Mouse (Mus musculus): ENCODE results near the gene Prdx6b.

The Prdx6b gene

DNA sequence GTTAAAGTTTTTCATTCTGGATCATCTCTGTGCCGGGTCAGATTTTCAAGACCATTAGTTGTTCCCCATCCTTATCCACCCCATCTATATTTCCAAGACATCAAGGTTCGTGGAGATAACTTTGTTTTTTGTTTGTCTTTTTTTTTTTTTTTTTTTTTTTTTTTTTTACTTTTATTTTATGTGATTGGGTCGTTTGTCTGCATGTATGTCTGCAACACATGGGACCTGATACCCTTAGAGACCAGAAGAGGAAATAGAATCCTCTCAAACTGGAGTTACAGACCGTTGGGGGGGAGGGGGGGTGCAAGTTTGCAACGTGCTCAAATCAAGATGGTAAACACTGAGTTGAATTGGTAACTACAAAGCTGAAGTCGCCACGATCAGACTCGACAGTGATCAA lies at the start of gene Prdx6b:
Gene Prdx6b, plus strand, starts transcription at position 301 of the 400 bp plus-strand sequence.
- CTCF ChIA-PET: no interaction called here

DNA sequence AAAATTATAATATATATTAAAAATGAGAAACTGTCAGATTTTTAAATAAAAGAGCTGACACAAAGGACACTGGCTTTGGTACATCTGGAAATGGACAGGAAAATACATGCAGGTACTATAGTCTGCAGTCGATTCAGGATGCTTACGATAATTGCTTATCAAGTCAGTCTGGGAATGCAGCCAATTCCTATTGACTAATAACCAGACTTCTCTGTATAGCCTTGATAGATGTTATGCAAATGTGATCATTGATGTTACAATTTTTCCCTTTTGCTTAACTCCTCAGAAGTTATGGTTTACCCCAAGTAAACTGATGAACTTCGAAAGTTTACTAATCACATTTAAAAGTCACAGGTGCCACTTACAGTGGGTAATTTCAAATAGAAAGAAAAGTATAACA lies 44.8 kb upstream of the Prdx6b start:
- POLR2A ChIA-PET: interaction anchor here in 1 of 4 experiments (0.7 kb wide), 1 partner anchor 29 kb away, joined by 3 read pairs; no protein-coding TSS in a partner anchor
- CTCF ChIA-PET: interaction anchor here in 1 of 4 experiments (0.6 kb wide), 1 partner anchor 277 kb away, joined by 3 read pairs; no protein-coding TSS in a partner anchor

More for the DNA sequence above, at the start of gene Prdx6b:
- POLR2A ChIA-PET: interaction anchor here in 1 of 4 experiments (0.6 kb wide), 1 partner anchor 11 kb away, joined by 5 read pairs; no protein-coding TSS in a partner anchor

DNA sequence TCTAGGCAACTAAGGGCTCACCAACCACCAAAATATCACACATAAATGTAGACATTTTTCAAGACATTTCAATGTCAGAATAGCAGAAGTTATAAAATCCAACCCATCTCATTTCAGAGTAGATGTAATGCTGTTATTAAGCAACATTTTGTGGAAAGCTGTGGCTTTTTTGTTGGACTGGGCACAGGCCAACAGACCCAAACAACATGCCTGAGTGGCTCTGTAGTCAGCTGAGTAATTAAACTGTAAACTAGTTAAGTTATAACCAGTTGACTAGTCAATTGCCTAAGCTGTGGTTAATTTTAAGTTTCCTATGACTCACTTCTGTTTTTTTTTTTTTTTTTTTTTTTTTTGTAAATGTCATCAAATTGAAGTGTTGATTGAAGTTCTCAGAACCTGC lies 44.4 kb upstream of the Prdx6b start:
- CTCF ChIA-PET: no interaction called here
- POLR2A ChIA-PET: interaction anchor here in 1 of 4 experiments (0.7 kb wide), 1 partner anchor 29 kb away, joined by 3 read pairs; no protein-coding TSS in a partner anchor

DNA sequence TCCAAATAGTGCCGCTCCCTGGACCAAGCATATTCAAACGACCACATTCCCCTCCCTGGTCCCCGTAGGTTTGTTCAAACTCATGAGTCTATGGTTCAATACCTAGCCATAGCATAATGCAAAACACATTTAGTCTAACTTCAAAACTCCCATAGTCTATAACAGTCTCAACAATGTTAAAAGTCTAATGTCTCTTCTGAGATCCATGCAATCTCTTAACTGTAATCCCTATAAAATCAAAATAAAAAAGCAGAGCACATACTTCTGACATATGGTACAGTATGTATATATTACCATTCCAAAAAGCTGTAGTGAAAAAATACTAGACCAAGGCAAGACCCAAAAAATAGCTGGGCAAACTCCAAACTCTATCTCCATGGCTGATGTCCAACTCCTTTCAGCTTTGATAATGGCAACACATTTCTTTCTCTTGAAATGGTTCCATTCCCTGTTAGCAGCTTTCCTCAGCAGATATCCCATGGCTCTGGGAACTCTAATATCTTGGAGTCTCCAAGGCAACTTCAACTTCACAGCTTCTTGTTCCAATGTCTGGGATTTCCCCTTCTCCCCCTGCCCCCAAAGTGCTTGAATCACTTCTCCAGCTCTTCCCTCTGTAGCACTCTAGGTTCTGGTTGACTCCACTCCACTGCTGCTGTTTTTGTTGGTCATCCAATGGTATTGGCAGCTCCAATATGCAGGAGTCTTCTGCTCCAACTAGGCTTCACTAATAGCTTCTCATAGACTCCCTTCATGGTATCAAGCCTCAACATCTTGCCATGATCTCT lies 32.2 kb upstream of the Prdx6b start:
- ChIA-PET POLR2A (no interaction called here), CTCF (no interaction called here)

DNA sequence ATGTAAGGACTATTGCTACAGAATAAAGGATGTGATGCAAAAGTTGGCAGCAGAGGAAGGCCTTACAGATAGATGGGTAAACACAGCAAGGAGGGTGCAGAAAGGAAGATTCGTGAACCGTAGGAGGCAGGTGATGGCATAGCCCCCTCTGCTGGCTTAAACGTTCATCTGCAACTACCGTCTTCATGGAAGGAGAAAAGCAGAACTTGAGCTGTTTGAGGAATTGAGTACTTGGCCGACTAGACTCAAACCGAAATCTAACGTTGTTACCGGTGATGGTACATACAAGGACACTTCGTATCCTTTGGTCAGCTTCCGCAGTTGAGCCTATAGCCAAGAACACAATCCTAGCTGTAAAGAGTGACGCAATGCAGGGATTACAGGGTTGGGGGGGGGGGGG lies 25.4 kb upstream of the Prdx6b start:
- CTCF ChIA-PET: interaction anchor here (0.6 to 2.1 kb wide), 34 partner anchors 8 to 1789 kb away, joined by 3 to 18 read pairs (median 4); no protein-coding TSS in a partner anchor

DNA sequence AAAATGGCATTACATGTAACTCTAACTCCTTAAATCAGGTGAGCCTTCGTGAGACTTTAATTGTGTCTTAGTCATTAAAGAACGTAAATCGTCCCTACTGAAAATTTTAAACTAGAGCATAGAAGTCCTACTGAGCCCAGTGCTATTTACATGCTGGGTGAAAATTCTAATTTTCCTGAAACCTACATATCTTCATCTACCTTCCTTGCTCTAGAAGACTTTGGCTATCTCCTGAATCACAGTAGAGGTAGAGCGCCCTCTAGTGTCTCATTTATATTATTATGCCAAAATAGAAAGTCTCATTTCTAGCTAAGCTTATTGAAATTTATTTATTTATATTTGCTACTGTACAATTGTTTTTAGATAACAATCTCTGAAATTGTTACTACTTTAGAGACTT lies 24.2 kb upstream of the Prdx6b start:
- CTCF ChIA-PET: interaction anchor here (0.6 to 2.1 kb wide), 14 partner anchors 9 to 1551 kb away, joined by 3 to 12 read pairs (median 3); no protein-coding TSS in a partner anchor
- POLR2A ChIA-PET: interaction anchor here in 1 of 4 experiments (0.7 kb wide), 1 partner anchor 386 kb away, joined by 3 read pairs; no protein-coding TSS in a partner anchor

More for the DNA sequence above, 25.4 kb upstream of the Prdx6b start:
- POLR2A ChIA-PET: interaction anchor here in 1 of 4 experiments (0.6 kb wide), 1 partner anchor 402 kb away, joined by 4 read pairs; no protein-coding TSS in a partner anchor

DNA sequence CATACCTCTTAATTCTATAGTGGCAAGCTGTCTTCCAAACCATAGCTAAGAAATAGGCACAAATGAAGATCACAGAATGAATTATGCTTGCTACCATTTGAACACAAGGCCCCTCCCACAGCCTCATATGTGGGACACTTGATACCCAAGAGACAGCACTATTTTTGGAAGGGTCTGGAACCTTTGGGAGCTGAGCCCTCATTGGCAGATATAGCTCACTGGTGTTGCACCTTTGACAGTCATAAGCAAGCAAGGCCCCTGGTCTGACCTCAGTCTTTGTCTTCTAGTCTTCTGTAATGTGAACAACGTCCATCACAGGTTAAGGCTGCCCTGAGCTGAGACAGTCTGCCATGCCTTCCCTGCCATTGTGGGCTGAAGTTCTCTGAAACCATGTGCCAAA lies 20.8 kb upstream of the Prdx6b start:
- POLR2A ChIA-PET: no interaction called here
- CTCF ChIA-PET: no interaction called here

DNA sequence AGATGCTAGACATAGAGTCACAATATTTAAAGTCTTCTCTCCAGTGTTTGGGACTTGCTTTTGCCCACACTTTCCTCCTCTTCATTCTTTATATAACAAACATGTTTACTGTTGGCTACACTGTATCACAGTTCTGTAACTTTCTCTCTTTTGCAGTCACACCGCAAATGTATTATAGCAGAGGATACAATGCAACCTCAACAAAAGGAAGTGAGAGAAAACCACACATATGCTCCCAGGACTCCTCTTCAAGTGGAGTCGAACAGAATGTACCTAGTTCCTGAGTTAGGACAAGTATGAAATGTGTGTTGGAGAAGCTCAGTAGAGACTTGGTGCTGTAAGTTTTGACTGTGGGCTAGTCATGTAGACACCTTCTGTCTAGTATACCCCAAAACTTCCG lies 19.2 kb upstream of the Prdx6b start:
- POLR2A ChIA-PET: no interaction called here

DNA sequence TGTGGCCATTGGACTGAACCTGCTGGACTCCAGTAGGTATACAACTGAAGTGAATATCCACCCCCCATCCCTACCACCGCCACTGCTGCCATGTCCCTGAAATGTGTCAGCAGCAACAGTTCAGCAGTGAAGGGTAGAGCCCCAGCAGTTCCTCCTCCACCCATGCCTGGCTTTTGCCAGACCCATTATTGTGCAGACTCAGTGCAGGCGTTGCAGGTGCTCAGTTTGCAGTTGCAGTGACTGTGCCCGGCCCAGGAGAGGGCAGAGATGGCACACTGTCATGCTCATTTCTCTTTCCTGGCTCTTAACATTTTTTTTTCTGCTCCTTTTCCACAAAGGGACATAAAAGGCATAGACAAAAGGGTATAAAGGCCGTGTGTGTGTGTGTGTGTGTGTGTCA lies 18.5 kb upstream of the Prdx6b start:
- CTCF ChIA-PET: interaction anchor here in 1 of 4 experiments (0.6 kb wide), 2 partner anchors 409 to 688 kb away, joined by 5 to 8 read pairs; no protein-coding TSS in a partner anchor
- POLR2A ChIA-PET: no interaction called here

More for the DNA sequence above, 19.2 kb upstream of the Prdx6b start:
- CTCF ChIA-PET: interaction anchor here in 1 of 4 experiments (0.6 kb wide), 1 partner anchor 408 kb away, joined by 5 read pairs; no protein-coding TSS in a partner anchor

DNA sequence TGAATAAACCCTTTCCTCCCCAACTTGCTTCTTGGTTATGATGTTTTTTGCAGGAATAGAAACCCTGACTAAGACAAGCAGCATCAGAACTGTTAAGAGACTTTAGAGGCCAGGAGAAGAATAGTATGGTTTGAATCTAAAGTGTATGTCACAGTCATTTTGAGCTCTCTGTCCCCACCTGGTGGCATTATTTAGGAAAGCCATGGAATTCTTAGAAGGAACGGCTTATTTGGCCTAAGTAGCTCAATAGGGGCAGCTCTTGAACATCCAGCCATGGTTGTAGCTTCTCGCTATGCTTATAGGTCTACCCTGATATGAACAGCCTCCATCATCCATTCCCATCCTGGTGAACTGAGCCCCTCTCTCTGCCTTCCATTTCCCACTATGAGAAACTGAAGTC lies 17.1 kb upstream of the Prdx6b start:
- ChIA-PET CTCF (interaction anchor here (0.6 to 2.1 kb wide), 16 partner anchors 8 to 763 kb away, joined by 3 to 14 read pairs (median 4); no protein-coding TSS in a partner anchor), POLR2A (interaction anchor here in 2 of 4 experiments (0.5 to 0.6 kb wide), 3 partner anchors 131 to 885 kb away, joined by 3 to 4 read pairs (median 3); no protein-coding TSS in a partner anchor)

DNA sequence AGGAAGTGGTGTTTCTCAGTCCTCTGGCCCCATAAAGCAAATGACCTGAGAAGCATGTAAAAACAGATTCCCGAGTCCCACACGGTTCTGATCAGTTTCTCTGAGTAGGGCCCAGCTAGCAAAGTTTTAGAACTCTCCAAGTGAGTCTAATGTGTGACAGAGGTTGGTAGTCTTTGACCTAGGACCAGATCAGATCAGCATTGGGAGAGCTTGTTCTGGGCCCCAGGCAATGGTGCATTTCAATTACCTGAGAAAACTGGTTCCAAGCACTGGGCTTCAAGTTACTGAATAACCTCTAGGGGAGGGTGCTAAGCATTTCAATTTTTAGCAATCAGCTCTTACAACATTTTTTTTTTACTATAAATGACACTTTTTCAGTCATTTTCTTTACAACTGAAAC lies 10.1 kb upstream of the Prdx6b start:
- ChIA-PET CTCF (no interaction called here), POLR2A (no interaction called here)

DNA sequence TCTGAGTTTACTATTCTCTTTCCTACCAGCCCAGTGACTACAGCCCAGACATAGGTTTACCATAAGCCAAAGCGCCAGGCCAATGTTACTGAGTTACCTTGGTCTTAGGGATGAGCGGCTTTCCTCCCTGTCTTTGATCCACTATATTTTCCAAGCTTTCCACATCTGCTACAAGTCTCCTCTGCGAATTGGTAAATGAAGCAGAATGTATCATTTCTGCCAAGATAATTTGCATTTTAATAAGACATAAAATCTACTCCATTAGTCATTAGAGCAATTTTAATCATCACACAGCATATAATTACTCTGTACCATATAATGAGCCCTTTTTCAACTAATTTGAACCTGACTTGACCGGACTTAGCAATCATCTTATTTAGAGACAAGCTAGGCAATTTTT lies 5.9 kb upstream of the Prdx6b start:
- POLR2A ChIA-PET: no interaction called here
- CTCF ChIA-PET: interaction anchor here in 1 of 4 experiments (0.6 kb wide), 1 partner anchor 11 kb away, joined by 3 read pairs; no protein-coding TSS in a partner anchor

DNA sequence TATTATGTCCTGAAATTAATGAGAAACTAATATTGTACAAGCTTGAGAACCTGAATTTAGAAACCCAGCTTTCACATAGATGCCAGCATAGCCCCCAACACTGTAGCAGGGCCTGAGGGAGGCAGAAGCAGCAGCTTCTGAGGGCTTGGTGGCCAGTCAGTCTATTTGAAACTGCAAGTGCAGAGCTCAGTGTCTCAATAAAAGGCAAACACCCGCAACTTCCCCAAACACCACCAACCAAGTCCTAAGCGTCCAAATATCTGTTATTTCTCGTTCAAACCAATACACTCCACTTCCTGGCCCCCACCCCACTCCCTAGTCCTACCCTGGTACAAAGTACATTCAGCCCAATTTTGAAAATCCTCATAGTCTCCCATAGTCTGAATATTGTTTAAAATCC lies 6.1 kb downstream of the Prdx6b start:
- ChIA-PET CTCF (no interaction called here), POLR2A (no interaction called here)

DNA sequence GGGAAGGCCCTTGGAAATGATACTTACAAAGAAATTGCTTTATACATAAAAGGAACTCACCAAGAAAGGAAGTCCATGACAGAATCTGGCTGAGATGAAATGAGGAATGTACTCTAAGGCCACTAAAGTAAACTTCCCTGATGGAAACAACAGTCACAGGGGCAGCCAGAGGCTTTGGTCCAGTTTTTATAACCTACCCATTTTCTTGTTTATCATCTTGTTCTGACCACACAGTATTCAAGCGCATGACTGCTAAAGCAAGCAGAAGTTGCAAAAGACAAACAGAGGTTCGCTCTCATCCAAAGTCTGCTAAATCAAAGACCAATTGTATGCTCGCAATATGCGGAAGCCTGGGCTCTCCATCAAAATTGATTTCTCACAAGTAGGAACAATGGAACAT lies 8.5 kb downstream of the Prdx6b start:
- POLR2A ChIA-PET: interaction anchor here in 1 of 4 experiments (0.6 kb wide), 1 partner anchor 319 kb away, joined by 8 read pairs; no protein-coding TSS in a partner anchor
- CTCF ChIA-PET: no interaction called here

DNA sequence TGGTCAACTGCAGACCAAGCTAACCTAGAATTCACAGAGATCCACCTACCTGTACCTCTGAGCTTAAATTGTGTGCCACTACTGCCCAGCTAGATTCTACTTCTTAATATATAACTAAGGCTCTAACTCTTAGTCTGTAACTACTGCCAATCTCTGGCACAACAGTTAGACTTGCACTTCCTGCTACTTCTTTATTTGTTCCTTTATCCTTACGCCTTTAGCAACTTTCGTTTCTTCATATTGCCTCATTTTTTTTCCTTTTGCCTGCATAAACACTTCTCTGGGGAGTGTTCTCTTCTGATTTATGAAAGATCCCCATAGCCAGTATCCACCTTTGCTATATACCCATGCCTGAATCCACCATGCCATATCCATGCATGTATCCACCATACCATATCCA lies 11.7 kb downstream of the Prdx6b start:
- POLR2A ChIA-PET: no interaction called here
- CTCF ChIA-PET: no interaction called here

DNA sequence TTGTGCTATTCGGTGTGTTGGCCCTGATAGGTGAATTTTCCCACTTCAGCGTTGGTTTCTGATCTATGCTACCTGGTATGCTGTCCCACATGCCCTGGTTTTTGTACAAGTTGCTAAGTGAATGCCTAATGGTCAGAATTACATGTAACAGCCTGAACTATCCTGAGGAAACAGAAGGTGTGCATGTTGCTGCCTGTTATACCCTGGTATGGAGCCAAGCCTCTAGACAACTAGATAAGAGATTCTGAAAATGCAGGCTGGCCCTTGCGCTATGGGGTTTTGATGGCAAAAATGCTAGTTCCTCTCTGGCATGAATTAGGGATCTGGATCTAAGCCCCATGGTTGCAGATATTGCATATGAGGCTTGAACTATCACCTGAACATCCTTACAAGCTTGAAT lies 15.4 kb downstream of the Prdx6b start:
- CTCF ChIA-PET: no interaction called here
- POLR2A ChIA-PET: no interaction called here

DNA sequence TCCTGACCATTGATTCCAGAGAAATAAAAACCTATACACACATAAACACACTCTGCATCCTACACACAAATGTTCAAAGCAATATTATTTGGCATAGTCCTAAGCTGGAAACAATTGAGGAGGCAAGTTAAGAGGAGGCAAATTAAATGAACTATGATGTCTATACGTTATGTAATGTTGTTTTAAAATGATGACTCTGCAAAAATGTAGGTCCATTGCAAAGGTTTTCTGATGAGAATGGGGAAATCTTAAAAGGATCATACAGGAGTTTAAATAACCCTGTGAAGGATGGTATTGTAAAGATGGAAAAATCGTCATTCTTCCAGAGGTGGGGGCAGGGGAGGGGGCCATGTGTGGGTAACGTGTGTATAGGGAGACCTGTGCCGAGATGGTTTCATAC lies 17.5 kb downstream of the Prdx6b start:
- CTCF ChIA-PET: no interaction called here
- POLR2A ChIA-PET: no interaction called here

DNA sequence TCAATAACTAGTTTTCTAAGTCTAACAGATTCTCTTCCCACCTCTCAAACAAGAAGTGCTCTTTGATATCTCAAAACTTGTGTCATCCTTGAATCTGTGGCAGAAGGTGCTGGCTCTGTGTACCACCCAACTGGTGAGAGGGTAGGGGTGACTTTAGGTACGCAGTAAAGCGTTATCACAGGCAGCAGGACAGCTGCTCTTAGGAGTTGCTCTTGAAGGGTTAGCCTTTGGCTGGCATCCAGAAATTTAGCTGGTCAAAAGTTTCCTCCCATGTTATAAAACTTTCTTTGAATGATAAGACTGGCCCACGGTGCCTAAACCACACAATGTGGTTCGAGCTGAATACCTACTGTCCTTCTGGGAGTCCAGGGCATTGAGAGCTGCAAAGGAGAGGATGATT lies 18.5 kb downstream of the Prdx6b start:
- ChIA-PET POLR2A (no interaction called here), CTCF (no interaction called here)

DNA sequence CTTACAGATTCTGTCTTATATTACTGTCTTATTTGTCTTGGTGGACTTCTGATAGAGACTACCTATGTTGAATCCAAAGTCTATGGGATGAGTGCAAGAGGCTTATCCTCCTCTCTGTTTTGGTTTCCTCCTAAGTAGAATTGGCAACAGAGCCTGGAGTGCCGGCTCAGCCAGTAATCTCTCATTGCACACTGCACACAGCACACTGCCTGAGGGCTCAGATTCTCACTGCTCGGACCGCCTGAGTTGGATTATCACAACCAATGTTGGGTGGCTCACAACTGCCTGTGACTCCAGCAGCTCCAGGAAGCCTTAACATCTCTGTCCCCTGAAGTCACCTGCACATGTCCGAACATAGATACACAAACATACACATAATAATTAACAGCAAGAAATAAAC lies 19.1 kb downstream of the Prdx6b start:
- POLR2A ChIA-PET: no interaction called here
- CTCF ChIA-PET: no interaction called here

DNA sequence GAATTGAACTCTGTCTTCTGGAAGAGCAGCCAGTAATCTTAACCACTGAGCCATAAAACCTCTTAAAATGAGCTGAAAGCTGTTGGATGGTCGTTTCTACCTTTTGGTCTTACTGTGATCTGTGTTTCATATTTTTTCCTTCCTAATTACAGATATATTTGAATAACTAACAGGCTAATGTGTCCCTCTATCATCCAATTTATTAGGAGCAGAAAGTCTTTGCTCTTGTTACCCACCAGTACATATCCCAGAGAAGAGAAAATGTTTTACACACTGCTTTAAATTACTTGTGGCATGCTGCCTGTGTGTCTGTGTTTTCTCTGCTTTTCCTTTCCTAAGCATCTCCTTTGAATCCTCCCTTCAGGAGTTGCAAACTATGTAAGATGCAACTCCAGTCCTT lies 21.9 kb downstream of the Prdx6b start:
- POLR2A ChIA-PET: interaction anchor here in 1 of 4 experiments (0.7 kb wide), 1 partner anchor 77 kb away, joined by 3 read pairs; no protein-coding TSS in a partner anchor

DNA sequence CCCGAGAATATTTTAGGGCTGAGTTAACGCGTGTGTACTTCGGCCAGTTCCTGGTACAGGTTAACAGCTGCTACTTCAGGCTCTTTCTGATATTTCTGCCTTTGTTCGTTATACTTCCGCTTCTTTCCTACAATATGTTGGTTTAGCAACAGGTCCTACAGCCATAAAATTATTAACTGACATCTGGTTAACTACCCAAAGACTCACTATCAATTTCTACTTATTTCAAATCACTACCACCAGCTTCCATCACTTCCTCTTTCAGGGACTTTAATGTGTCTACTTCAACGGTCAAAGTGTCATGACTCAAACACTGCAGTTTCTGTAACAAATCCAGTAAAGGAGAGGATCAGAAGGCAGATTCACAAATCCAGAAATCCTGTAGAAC lies 22.6 kb downstream of the Prdx6b start:
- ChIA-PET POLR2A (no interaction called here), CTCF (no interaction called here)

More for the DNA sequence above, 21.9 kb downstream of the Prdx6b start:
- CTCF ChIA-PET: no interaction called here

All from embryonic stem cell, embryonic (primary cell).